Mouse (Mus musculus) CD4-positive naive resting alpha-beta T cell, adult 76 days (primary cell): ENCODE data around the gene 4921536K21Rik. TPM values are rescaled to one million over a fixed set of nuclear protein-coding genes. Genes with fewer than 3 reads are reported as not detected.

ENCODE experiments used
- total RNA-seq: library from RNA; stranded (reverse); gene quantifications from one replicate; pipeline ENCODE4 v1.2.4, GENCODE M21; 2023

4921536K21Rik gene
- not detected for total RNA-seq

DNA sequence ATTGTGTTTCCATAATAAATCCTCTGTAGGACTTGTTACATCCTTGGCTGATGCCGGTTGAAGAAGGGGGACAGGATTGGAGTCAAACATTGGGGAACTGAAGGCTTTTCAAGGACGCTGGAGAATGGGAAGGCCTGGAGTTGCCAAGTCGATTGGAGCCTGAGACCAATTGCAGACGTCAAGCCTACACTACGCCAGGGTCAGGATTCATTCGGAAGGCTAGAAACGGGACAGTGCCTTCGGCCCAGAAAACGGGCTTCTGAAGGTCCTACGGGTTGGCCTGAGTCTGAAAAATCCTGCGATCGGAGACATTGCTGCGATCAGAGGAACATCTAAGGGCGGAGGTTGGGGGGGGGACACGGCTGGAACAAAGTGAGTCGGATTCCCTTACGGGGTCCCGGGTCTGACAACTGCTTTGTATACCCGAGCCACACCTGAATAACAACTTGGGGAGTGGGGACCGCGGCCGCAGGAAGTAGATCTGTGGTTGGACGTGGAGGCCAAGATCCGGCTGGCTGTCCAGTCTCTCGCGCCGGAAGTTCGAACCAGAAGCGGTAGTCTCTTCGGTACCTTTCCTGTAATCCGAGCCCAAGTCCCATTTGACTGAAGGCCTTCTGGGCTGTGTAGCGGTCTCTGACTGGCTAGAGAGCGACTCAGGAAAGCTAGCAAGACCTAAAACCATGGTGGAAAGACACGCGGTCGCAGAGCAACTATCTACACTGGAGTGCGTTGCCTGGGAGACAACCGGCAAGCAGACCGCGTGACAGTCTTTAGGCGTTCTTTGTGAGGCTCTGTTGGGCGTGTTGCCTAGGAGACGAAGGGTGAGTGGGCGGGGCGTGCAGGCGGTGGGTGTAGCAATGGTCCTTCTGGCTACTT is at the start of gene 4921536K21Rik, which contains the start of gene Dusp18:
Gene 4921536K21Rik, minus strand, starts transcription at position 693 of the 876 bp plus-strand sequence.
Gene Dusp18, plus strand, starts transcription at position 835 of the 876 bp plus-strand sequence.

DNA sequence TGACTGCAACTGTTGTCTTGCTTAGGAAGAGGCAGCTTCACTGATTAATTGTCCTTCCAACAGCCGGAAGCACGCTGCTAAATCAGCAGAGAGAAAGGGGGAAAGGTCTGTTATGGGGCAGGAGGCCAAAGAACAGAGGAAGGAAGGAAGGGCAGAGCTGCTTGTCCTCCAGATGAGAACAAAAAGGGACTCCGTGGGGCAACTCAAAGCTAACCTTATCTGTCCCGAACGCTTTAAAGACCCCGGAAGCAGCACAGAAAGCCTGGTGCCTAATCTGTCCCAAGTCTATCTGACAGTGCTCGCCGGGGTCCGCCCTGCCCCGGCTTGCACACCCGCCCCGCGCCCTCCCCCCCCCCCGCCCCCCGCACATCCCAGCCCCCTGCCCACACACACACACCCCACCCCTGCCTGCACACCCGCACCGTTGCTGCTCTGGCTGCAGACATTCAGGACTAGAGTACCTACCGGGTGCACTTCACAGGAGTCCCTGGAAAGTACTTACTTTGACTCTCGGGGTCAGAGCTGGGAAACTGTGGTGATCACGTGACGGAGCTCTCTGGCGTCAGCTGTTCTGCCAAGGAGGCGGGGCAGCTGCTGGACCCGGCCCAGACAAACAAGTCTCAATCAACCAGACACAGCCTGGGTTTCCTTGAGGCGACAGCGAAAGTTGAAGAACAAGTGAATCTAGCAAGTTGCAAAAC is 36.8 kb upstream of the 4921536K21Rik start, which contains the start of gene Tcn2:
Gene Tcn2, minus strand, starts transcription at position 649 of the 701 bp plus-strand sequence.

DNA sequence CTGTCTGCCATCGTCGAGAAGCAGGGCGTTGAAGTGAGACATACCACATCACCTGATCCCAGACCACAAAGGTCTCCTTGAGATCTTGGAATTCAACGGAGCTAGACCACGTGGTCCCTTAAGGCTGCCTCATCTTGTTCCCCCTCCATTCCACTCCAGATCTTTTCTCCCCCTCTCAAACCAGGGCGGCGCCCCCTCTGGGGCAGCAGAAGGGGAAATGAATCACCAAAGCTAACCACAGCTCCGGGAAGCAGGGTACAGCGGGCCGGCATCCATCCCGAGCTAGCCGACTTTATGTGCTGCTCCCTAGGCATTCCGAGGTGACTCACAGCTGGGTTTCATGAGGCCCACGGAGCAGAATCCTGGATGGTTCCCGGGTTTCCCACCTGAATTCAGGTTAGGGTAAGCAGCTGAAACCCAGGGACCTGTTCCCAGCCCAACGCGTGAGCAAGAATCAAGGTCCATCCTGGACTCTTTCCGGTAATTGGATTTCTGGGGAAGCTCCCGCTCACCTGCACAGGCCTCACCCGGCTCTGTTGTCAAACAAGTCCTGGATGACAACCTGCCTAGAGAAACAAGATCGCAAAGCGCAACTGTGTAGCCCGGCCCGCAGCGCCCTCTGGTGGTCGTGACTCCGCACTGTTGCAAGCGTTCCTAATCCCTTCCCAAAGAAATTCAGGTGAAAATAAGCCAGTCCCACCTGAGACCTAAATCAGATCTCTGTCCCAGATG is 19.4 kb upstream of the 4921536K21Rik start, which contains the start of gene Slc35e4:
Gene Slc35e4, minus strand, starts transcription at position 556 of the 732 bp plus-strand sequence.

DNA sequence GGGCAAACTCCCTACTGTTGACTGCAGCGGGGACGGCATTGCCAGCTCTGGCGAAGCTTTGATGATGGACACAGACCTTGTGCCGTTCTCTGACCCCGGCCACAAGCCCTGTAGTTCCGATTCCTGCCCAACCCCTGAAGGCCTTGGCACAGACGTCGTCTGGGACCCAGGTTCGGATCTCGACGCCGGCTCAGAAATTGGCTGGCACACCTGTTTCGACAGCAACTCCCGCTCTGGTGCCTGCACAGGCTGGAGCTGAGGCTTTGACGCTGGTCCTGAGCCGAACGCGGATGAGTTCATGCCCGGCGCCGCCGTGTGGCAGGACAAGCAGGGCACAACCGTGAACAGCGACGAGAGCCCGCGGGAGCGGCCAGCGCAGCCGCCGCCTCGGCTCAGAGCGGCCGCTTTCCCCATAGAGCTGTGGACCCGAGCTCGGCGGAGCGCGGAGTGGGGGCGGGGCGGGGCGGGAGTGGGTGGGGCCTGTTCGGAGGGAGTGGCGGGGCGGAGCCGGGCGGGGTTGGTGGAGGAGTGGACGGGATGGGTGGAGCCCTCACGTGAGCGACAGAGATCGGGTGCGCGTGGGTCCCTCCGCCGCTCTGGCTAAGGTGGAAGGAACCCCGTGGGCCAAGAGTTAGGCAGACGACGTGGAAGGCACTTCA is 31.3 kb downstream of the 4921536K21Rik start, which contains the start of gene Osbp2:
Gene Osbp2, minus strand, starts transcription at position 450 of the 659 bp plus-strand sequence.

Other genes with a start within 250 kb of the 4921536K21Rik start
- 63.9 TPM for gene Morc2a, start 245.9 kb downstream of the 4921536K21Rik start, total RNA-seq
- gene Osbp2, start 31.2 kb downstream of the 4921536K21Rik start, total RNA-seq = not detected
- gene Dusp18, start 142 bp upstream of the 4921536K21Rik start, total RNA-seq = 2.8 TPM
- gene Slc35e4, start 19.6 kb upstream of the 4921536K21Rik start, total RNA-seq = 1.7 TPM
- 10.8 TPM for gene Tcn2, start 37.1 kb upstream of the 4921536K21Rik start, total RNA-seq
- gene Pes1, start 68.9 kb upstream of the 4921536K21Rik start, total RNA-seq = 78.1 TPM
- not detected for gene 4930556J24Rik, start 81.7 kb upstream of the 4921536K21Rik start, total RNA-seq
- not detected for gene Gal3st1, start 88.5 kb upstream of the 4921536K21Rik start, total RNA-seq
- not detected for gene Sec14l4, start 136.4 kb upstream of the 4921536K21Rik start, total RNA-seq
- not detected for gene Sec14l3, start 169.7 kb upstream of the 4921536K21Rik start, total RNA-seq
- gene Mtfp1, start 200.3 kb upstream of the 4921536K21Rik start, total RNA-seq = 2.6 TPM
- gene Sec14l2, start 228.3 kb upstream of the 4921536K21Rik start, total RNA-seq = 0.88 TPM
- gene Rnf215, start 240.1 kb upstream of the 4921536K21Rik start, total RNA-seq = 18.4 TPM